Mouse (Mus musculus): ENCODE measurements around the gene Car7. TPM values are rescaled to one million over a fixed set of nuclear protein-coding genes. Genes with fewer than 3 reads are reported as not detected.

The Car7 gene
- total RNA-seq, 1 experiment from 2014 or later = 2.4 TPM

Other genes with a start within 250 kb of the Car7 start
- gene Cmtm2a, start 241.5 kb upstream of the Car7 start, total RNA-seq (2017) = not detected in 2 replicates
- gene Gm45711, start 224.6 kb upstream of the Car7 start, total RNA-seq (2017) = not detected in 2 replicates
- not detected in 2 replicates for gene Cmtm1, start 224.5 kb upstream of the Car7 start, total RNA-seq (2017)
- gene Gm11020, start 213.1 kb upstream of the Car7 start, total RNA-seq (2017) = not detected in 2 replicates
- gene Cmtm2b, start 212.5 kb upstream of the Car7 start, total RNA-seq (2017) = not detected in 2 replicates
- gene Cmtm3, start 195.3 kb upstream of the Car7 start, total RNA-seq (2017) = 3.8 and 7.2 TPM in 2 replicates
- gene Cmtm4, start 138.9 kb upstream of the Car7 start, total RNA-seq (2017) = 0.49 and 0.81 TPM in 2 replicates
- gene Dync1li2, start 91.6 kb upstream of the Car7 start, total RNA-seq (2017) = 69.2 TPM in 2 replicates
- 0.81 and 1.2 TPM in 2 replicates for gene Terb1, start 24.8 kb upstream of the Car7 start, total RNA-seq (2017)
- 98.6 and 98.9 TPM in 2 replicates for gene Nae1, start 52 bp upstream of the Car7 start, total RNA-seq (2017)
- 6.0 and 6.5 TPM in 2 replicates for gene Pdp2, start 56.8 kb downstream of the Car7 start, total RNA-seq (2017)
- gene Cdh16, start 89.7 kb downstream of the Car7 start, total RNA-seq (2017) = 2.0 TPM in 1 of 2 replicates, not detected in the other
- gene Rrad, start 96.6 kb downstream of the Car7 start, total RNA-seq (2017) = 13.0 and 20.0 TPM in 2 replicates
- gene Ciao2b, start 107.3 kb downstream of the Car7 start, total RNA-seq (2017) = 21.1 and 22.6 TPM in 2 replicates
- gene Ces2a, start 199.3 kb downstream of the Car7 start, total RNA-seq (2017) = not detected in 2 replicates